Mouse (Mus musculus) left cerebral cortex, adult 8-10 months (tissue): ENCODE results near the gene Trip11. TPM values are rescaled to one million over a fixed set of nuclear protein-coding genes. Genes with fewer than 3 reads are reported as not detected.

Experiments
- DNase-seq, 2 experiments: peaks; one replicate each; pipeline ENCODE4 v3.0.0; 2022; ENCODE audit warnings: low spot score in 2 of 2
- total RNA-seq, 4 experiments: library from RNA; stranded (reverse); gene quantifications; 2 replicates each; pipeline ENCODE4 v1.2.4; 2022

Trip11 gene
- total RNA-seq, 4 experiments from 2014 or later, result 26.5 to 29.9 (median 28.5) TPM

DNA sequence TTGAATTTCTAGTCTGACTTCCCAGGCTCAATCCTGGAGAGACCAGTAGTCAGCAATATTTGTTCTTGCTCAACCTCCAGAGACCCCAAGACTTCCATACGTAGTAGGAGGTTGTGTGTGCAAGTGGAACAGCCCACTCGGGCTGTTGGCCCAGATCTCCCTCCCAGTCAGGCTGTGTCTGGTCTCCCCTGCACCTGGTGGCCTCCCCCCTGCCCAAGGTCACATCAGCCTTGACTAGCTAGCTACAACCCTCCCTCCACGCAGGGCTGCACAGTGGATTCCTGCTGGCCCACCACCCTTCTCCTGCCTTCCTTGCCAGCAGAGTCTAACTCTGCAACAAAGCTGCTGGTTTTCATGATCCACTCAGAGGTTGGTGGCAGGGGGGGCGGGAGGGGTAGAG is 81.8 kb downstream of the Trip11 start:
- no peak for DNase-seq

DNA sequence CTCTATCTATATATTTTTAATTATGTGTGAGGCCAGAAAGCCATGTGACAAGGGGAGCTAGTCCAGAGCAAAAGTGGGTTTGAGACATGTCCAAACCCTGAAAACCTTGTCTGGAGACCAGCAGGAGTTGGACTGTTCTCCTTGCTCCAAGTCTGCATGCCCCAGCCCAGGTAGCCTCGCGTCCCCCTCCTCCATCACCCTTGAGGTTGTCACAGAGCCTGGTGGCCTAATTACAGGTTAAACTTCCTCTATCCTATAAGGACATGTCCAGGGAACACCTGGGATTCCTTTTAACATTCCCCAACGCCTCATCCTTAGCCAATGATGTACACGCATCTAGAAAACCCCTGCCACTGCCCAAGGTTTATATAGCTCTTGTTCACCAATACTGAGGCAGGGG is 89.9 kb downstream of the Trip11 start:
- DNase-seq, result no peak

DNA sequence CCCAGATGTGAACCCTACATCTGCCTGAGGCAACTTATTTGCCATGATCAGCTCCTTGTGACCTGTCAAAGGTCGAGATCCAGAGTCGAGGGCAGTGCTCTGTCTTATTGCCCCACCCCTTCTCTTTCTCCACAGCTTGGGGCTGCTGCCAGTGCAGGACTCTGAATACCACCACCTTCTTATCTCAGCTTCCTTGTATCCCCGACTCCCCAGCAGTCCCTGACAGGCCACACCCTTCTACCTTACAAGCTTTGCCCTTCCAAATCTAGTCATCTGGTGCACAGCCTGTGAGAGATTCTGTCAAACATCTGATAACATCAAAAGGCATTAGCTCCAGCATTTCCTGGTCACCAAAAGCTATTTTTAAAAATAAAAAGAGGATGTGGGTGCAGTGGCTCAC is 91.5 kb downstream of the Trip11 start:
- DNase-seq, result no peak

DNA sequence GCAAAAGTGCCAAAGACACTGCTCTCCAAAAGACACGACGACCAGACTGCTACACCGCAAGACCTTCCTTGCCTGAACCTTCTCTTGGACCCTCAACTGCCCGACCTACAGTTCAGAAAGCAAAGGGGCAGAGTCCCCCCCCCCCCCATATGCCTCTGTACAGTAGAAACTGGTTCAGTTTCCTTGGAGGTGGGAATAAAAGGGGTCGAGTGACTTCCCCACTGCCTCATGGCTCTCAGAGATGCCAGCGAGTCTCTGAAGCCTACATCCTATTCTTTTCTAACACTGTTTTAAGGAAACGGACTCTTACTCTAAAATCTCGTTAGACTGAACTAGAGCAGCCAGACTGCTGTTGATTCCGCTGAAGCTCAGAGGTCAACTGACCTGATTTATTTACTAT is 93.5 kb downstream of the Trip11 start:
- no peak for DNase-seq

DNA sequence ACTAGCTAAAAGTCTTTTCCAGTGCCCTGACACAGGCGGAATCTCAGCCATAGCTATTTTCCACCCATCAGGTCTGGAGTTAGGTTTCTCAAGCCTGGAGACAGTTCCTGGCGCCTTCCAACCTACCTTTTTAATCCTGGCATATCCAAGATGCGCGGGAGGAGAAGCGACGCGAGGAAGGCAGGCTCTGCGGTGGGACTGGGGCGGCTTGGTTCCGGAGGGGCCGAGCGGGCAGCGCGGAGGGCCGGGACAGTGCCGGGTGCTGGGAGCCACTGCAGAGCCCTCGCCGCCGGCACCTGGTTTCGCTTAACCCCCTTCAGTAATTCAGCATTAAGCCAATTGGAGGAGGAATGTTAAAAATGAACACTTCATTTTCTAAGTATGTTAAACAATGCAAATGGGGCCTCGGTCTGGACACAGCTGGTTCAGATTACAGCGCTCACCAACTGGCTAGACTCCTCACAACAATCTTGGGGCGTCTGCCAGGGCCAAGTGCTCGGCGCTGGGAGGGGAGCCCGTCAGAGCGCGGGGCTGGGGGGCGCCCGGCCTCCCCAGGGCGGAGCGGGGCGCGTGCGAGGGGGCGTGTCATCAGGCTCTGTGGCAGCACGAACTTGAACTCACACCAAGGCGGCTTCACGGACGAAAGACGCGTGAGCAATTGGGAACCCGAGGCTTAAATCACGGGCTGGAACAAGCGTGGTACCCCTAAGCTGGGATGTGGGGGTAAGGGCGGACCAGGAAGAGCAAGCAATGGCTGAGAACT is 94.3 kb downstream of the Trip11 start, which contains the start of gene Fbln5:
TSS of gene Fbln5 (minus strand) at position 448 of the 763 bp plus-strand sequence.
- DNase-seq, result no peak

DNA sequence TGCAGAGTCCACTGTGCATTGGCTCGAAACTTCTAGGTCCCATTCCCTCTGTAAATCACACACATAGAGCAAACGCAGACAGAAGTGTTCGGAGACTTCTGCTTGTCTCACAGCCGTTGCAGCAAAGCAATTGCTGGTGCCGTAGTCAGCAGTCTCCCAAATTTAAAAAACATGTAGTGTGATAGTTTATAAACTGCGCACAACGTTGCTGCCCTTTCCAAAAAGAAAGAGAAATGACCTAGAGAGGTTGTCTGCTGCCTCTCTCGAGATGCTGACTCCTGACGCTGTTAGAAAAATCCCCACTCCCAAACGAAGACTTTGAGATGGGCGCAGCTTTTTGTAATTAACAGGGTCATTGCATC is 94.8 kb downstream of the Trip11 start:
- DNase-seq, result no peak

DNA sequence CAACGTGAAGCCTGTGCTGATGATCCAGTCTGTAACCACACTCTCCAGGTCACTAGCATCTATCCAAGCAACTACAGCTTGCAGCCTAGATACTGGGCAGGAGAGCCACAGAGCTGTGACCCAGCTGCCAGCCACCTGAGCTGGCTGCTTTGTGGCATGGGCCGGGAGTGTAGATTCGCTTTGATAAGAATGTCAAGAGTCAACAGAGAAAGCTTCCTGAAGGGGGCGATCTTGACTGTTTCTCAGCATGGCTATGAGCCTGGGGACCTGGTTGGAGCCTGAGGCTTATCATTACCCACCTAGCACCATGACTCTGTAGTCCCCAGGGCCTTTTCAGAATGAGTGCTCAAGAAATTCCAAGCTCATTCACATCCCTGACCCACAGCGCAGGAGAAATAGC is 96.3 kb downstream of the Trip11 start:
- DNase-seq, result no peak

DNA sequence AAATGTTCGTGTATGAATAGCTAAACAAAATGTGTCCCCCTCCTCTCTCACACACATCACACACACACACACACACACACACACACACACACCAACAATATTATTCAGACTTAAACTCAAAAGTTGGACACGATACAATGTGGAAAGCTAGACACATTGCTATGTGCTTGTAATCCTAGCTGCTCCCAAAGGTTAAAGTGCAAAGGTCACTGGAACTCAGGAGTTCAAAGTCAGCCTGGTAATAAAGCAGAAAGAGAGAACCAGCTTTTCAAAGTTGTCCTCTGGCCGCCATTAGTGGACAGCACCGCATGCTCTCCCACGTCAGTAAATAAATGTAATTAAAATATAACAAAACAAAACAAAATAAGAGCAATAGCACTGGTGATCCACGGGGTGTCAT is 97.3 kb downstream of the Trip11 start:
- DNase-seq, result no peak

DNA sequence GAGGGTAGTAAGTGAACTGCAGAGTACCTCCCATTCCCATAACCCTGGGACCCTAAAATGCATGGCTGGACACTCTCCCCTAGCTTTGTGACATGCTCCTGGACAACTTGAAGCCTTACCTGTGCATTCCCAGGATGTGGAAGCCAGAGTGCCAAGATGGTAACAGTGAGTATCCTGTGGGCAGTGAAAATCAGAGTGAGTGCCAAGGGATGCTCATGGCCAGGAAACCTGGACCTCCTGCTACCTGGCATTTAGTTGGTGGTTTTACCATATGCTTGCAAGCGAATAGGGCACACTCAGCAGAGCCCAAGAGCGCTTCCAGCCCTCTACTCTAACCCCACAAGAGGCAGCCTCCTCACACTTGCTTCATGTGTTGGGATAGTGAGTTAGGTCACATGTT is 98.6 kb downstream of the Trip11 start:
- DNase-seq, result no peak

DNA sequence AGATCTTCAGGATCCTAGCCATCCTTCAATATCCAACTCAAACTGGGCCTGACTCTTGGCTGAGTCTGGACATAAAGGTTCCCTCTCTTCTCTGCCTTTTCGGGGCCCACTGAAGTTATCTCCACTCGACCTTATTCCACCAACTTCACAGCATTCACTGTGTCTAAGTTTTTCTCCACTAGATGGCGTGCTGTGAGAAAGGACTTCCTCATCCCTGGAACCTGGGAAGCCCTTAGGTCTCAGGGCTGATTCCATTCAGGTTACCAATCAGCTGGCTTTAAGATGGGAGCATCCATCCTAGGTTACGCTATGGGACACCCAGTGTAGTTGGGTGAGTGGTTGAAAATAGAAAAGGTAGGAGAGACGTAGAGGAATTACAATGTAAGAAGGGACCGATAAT is 101.9 kb downstream of the Trip11 start:
- DNase-seq, result no peak

DNA sequence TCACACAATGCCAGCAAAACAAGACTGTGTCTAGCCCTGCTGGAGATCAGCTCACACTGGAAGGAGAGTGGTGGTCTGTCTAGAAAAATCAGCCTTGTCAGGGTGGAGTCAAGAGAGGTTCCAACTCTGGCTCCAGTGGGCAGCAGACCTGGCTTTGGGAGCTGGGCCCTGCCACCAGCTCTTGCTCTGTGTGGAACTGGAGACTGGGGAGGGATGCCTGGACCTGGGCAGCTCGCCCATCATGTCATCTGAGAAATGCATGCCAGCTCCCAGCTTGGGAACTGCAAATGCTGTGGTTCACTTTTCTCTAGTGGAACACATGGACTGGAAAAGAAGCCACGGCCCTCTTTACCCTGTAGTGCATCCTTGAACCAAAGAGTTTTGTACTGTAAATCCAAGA is 102.6 kb downstream of the Trip11 start:
- DNase-seq, result no peak

DNA sequence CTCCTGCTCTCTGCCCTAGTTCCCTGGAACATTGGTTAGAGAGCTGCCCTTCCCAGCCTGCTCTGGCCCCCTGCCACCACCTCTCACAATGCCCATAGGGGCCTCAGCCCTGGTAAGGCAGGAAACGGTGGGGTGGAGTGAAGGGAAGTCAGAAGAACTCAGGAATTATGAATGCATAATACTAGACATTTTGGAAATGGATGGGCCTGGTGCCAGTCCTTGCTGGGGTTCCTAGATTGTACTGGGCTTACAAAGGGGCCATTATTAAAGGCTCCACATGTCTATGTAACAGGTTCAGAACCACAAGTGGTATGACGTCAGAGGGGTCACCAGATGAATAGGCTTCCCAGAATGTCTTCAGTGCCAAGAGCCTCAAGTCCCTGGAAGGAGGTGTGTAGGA is 105.7 kb downstream of the Trip11 start:
- DNase-seq, result no peak

DNA sequence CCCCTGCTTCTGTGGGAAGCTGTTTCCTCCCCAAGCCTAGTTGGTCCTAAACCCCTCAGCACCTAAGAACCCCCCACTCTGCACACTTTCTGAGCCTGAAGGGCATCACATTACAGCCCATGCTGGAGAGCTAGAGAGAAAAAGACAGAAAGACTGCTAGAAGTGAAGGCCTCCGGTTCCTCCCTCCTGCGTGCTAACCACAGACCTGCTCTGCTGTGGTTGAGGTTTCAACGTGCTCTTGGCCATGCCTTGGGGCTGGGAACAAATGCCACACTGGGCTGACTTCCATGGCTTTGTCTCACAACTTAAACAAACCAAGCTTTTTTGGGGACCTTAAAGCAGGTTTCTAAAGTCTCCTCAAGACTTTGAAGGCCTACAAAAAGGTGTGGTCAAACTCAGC is 110.6 kb downstream of the Trip11 start:
- no peak for DNase-seq

DNA sequence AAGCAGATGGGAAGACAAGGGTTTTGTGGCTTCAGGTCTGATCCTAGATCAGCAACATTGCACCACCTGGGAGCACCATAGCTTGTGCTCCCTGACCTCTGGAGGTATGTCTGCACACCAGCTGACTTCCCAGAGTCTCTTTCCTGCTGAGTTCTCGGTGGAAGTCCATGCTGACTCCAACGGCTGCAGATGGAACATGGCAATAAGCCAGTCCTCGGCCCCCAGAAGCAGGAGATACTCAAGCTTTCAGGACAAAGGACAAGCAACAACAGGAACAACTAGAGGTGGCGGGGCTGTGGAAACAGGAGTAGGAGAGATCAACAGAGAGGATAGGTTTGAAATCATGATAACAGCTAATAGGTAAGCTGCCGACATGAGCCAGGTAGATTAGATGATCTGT is 111.3 kb downstream of the Trip11 start:
- DNase-seq, result no peak

DNA sequence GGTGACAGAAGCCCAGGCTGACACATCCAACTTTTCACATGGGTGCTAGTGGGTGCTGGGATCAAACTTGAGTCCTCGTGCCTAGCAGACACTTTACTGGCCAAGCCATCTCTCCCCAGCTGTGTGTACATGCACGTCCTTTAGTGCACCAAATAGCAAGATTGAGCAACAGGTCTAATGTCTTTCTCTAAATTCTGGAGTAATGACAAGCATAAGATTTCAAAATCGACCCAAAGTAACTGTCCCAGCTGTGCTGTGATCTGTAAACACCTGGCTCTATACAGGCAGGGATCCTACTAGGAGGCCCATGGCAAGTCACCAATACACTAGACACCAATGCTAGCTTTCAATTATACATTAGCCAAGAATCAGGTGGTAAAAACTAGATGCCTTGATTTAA is 112.0 kb downstream of the Trip11 start:
- DNase-seq, result no peak

DNA sequence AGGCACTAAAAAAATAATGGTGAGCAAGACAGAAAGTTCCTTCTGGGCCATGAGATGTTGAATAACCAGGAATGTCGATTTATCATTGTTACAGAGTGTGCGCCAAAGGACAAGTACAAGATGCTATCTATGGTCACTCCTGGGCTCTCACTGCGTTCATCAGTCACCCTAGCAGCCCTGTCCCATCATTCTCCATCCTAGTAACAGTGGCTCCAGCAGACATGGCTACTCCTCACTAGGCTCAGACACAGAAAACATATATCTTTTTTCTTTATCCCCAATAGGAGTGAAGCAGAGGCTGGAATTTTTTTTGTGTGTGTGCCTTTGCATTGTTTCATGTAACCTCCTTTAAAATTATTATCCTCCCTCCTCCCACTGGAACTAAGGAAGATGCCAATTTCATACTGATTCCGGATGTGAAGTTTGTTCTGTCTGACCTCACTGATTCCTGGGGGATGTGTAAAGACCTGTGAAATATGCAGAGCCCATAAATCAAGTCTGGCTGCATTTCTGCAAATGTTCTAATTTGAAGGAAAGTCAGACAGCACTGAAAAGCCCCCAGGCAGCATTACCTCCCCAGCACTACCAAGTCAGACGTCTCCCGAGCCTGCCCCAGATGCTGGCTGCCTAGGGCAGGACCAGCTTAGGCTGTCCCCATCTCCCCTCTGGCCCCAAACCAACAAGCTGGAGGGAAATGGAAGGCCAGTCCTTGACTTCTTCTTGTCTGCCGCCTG is 114.7 kb downstream of the Trip11 start:
- no peak for DNase-seq

DNA sequence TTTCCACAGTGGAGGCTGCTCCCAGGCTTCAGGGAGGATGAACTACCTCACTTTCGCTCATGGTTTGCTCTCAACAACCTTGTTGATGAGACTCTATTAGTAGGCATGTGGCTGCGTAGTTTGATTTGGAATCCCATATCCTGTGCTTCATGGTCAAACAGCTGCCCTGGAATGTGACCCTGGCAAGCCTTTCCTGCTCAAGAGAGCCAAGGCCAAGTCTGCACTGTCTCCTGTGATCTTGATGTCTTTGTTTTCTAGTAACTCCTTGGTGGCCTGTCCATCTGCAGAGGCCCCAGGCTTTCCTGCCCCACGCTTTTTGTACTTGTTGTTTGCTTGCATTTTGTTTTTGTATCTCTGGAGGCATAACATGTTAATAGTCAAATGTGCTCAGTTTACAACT is 118.6 kb downstream of the Trip11 start:
- no peak for DNase-seq

DNA sequence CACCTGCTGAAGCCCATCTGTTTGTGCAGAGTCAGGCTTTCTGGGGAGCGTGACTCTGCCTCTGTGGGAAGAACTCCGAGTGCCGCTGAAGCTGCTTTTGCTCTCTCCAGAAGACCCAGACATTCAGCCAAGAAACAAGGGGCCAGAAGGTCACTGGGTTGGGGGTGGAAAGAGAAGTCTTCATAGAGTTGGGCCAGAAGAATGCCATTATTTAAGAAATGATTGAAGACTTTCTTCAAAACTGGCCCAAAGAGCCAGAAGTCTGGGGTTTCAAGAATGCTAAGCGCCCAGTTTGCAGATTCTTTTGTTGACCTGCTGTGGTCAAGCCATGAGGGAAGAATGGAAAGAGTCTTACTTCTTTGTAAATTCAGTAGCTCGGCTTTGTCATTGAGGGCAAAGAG is 119.8 kb downstream of the Trip11 start:
- no peak for DNase-seq

DNA sequence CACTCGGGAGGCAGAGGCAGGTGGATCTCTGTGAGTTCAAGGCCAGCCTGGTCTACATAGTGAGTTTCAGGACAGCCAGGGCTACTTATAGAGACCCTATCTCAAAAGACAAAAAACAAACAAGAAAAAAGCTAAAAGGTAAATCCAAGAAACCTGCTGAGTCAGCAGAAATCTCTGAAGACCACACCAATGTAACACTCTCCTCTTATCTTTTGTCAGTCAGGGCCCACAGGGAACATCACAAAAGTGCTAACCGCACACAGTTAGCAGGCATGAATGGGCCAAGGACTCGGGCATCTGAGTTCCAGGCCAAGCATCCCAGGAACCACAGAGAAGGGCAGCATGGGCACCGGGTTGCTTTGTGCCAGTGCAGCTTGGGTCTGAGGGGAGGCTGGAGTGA is 120.4 kb downstream of the Trip11 start:
- DNase-seq, result no peak

DNA sequence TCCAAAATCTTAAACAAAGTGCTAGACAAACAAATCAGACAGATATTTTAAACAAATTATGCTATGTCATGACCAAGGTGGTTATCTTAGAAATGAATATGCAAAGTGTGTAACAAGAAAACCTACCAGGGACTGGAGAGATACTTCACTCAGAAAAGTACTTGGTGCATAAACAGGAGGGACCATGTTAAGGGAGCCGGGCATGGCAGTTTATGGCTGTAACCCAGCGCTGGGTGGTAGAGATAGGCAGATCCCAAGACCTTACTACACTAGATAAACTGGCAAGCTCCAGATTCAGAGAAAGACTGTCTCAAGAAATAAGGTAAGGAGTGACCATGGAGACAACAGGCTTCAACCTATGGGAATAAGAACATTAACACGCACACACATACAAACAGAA is 123.3 kb downstream of the Trip11 start:
- no peak for DNase-seq

DNA sequence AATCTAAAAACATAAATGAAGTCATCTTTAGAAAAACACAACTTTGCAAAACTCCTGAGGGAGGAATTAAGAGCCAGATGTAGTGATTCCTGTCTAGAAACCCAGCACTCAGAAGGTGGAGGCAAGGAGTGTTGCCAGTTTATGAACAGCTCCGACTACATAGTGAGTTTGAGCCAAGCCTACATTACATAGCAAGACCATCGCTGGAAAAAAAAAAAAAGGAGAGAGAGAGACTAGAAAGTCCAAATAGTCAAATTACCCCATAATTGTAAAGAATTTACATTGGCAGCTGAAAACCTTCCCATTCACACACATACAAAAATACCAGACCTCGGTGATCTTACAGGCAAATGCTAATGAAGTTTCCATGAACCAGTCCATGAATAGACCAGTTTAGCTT is 123.8 kb downstream of the Trip11 start:
- DNase-seq, result no peak
